Mouse (Mus musculus): ENCODE data around the gene Oas1h. TPM values are rescaled to one million over a fixed set of nuclear protein-coding genes. Genes with fewer than 3 reads are reported as not detected.

Gene Oas1h
- not detected in 2 replicates for polyA plus RNA-seq (2012; ENCODE audit: insufficient read depth, insufficient read length, missing spikeins)

DNA sequence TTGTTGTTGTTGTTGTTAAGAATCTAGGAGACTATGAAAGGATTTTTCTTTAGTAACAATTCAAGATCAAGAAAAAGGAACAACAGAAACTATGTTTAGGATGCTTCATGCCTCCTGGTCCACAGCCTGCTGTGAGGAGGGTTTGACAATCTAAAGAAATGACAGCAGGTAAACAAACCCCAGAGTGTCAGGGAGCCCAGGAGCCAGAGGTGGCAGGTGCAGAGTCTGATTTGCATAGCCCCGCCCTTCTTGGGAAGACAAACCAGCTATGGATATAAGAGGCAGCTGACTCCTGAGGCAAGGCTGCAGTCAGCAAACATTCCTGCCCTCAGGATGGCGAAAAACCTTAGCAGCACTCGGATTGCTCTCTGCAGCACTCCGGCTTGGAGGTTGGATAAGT is at the start of gene Oas1h:
Gene Oas1h (plus strand): TSS at position 301 of the 400 bp plus-strand sequence.
- Histone ChIP-seq H3K27ac (replicated peaks; ENCODE audit: low read depth, low read length) (no peak within 1 kb of the TSS), H3K4me3 (ENCODE audit: insufficient read depth, low read depth, low read length) (no peak within 1 kb of the TSS), H3K4me1 (ENCODE audit: control insufficient read depth, insufficient read depth, insufficient read length, low read length) (no peaks in the 10 kb centered on the region)

- Histone ChIP-seq H3K4me1 (ENCODE audit: control insufficient read depth, insufficient read depth, insufficient read length, low read length) (0 out of 2 replicates have a peak, but pooled peaks cover 7% of the 10 kb centered on the region), H3K4me3 (ENCODE audit: insufficient read depth, low read depth, low read length) (peak within 1 kb of the TSS; percentile 78), H3K27ac (replicated peaks; ENCODE audit: low read depth, low read length) (peak within 1 kb of the TSS; percentile 74)
Measured at GRCm38 (mm10) chr5:120811951-120812819, 49.0 kb upstream of the Oas1h start, which contains the start of gene Oas1c. TSS of gene Oas1c (minus strand) at chr5:120812514.

- Histone ChIP-seq H3K4me1 (ENCODE audit: control insufficient read depth, insufficient read depth, insufficient read length, low read length) (0 out of 2 replicates have a peak, but pooled peaks cover 7% of the 10 kb centered on the region), H3K27ac (replicated peaks; ENCODE audit: low read depth, low read length) (peak overlapping the region; percentile 45)
Measured at GRCm38 (mm10) chr5:120813023-120813422, 48.2 kb upstream of the Oas1h start.

GRCm38 (mm10) chr5:120815949-120816348 is 45.3 kb upstream of the Oas1h start:
- 0 out of 2 replicates have a peak, but pooled peaks cover 7% of the 10 kb centered on the region for H3K4me1 ChIP-seq (ENCODE audit: control insufficient read depth, insufficient read depth, insufficient read length, low read length)
- no peak overlapping the region for H3K27ac ChIP-seq (replicated peaks; ENCODE audit: low read depth, low read length)
- no peak overlapping the region for H3K4me3 ChIP-seq (ENCODE audit: insufficient read depth, low read depth, low read length)

More at GRCm38 (mm10) chr5:120813023-120813422, 48.2 kb upstream of the Oas1h start:
- H3K4me3 ChIP-seq (ENCODE audit: insufficient read depth, low read depth, low read length) = peak overlapping the region; percentile 78

DNA sequence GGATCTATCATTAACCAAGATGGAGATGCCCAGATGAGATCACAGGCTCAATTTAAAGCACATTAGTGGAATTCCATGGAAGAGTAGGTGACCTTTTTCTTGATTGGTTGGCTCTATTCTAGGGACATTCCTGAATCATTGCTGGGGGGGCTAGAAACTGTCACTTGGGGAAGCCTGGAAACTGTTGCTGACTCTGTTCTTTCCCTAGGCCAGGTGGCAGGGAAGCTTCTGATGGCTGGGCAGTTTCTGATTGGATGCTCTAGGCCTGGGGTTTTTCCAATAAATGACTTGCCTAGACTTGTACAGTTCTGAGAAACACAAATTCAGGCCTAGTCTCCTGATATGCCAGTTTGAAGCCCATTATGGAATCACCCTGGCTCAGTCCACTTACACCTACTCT is 42.2 kb upstream of the Oas1h start:
- no peak overlapping the region for H3K4me3 ChIP-seq (ENCODE audit: insufficient read depth, low read depth, low read length)
- H3K27ac ChIP-seq (replicated peaks; ENCODE audit: low read depth, low read length) = no peak overlapping the region
- H3K4me1 ChIP-seq (ENCODE audit: control insufficient read depth, insufficient read depth, insufficient read length, low read length) = no peaks in the 10 kb centered on the region

DNA sequence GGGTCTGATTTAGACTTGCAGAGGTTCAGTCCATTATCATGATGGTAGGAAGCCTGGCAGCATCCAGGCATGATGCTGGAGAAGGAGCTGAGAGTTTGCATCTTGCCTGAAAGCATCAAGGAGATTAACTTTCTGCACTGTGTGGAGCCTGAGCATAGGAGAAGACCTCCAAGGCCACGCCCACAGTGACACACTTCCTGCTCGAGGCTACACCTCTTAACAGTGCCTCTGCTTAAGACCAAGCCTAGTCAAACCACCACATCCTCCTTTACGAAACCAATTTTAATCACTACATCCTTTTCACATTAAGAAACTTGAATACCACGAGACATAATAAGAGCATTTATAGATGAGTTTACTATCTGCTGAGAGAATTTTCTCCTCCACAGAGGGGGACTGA is 30.2 kb upstream of the Oas1h start:
- H3K4me3 ChIP-seq (ENCODE audit: insufficient read depth, low read depth, low read length) = no peak overlapping the region
- no peaks in the 10 kb centered on the region for H3K4me1 ChIP-seq (ENCODE audit: control insufficient read depth, insufficient read depth, insufficient read length, low read length)
- H3K27ac ChIP-seq (replicated peaks; ENCODE audit: low read depth, low read length) = no peak overlapping the region

GRCm38 (mm10) chr5:120833335-120834280 is 27.6 kb upstream of the Oas1h start:
- no peak overlapping the region for H3K27ac ChIP-seq (replicated peaks; ENCODE audit: low read depth, low read length)
- H3K4me1 ChIP-seq (ENCODE audit: control insufficient read depth, insufficient read depth, insufficient read length, low read length) = no peaks in the 10 kb centered on the region
- no peak overlapping the region for H3K4me3 ChIP-seq (ENCODE audit: insufficient read depth, low read depth, low read length)

- Histone ChIP-seq H3K27ac (replicated peaks; ENCODE audit: low read depth, low read length) (no peak overlapping the region), H3K4me1 (ENCODE audit: control insufficient read depth, insufficient read depth, insufficient read length, low read length) (no peaks in the 10 kb centered on the region), H3K4me3 (ENCODE audit: insufficient read depth, low read depth, low read length) (no peak overlapping the region)
Measured at GRCm38 (mm10) chr5:120836731-120837585, 24.3 kb upstream of the Oas1h start.

- Histone ChIP-seq H3K4me3 (ENCODE audit: insufficient read depth, low read depth, low read length) (no peak overlapping the region), H3K4me1 (ENCODE audit: control insufficient read depth, insufficient read depth, insufficient read length, low read length) (no peaks in the 10 kb centered on the region), H3K27ac (replicated peaks; ENCODE audit: low read depth, low read length) (no peak overlapping the region)
Measured at GRCm38 (mm10) chr5:120844713-120845112, 16.5 kb upstream of the Oas1h start.

DNA sequence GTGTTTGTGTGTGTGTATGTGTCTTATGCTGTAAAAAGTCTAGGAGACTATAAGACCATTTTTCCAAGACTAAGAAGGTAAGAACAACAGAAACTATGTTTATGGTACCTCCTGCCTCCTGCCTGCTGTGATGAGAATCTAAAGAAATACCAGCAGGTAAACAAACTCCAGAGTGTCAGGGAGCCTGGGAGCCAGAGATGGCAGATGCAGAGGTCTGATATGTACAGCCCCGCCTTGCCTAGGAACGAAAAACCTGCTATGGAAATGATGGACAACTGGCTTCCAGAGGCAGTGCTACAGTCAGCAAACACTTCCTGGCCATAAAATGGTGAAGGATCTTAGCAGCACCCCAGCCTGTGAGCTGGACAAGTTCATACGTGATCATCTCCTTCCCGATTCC is 14.2 kb upstream of the Oas1h start, which contains the start of gene Oas1f:
Gene Oas1f (plus strand): TSS at position 301 of the 400 bp plus-strand sequence.
- no peak within 1 kb of the TSS for H3K4me3 ChIP-seq (ENCODE audit: insufficient read depth, low read depth, low read length)
- no peak within 1 kb of the TSS for H3K27ac ChIP-seq (replicated peaks; ENCODE audit: low read depth, low read length)
- H3K4me1 ChIP-seq (ENCODE audit: control insufficient read depth, insufficient read depth, insufficient read length, low read length) = no peaks in the 10 kb centered on the region

DNA sequence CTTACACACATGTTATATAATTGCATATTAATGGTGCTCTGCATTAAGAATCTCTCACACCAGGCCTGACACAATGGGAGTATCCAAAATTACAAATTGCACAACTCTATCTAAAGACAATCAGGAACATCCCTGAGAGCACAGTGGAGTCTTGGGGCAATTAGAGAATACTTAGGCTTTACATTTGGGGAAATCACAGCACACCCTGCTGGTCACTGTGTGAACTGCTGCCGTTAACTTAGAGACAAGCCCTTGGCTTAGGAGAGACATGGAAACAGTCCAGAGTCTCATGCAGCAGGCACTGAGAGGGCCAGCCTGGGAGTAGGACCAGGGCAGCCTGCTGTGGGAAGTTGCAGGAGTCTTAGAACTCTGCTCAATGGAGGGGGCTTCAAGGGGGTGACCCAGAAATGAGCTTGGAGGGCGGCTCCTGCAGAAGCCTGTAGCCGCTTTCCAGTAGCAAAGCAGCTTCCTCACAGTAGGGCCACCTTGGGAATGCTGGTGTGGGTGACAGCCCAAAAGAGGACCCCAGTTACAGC is 11.6 kb upstream of the Oas1h start:
- Histone ChIP-seq H3K4me3 (ENCODE audit: insufficient read depth, low read depth, low read length) (no peak overlapping the region), H3K4me1 (ENCODE audit: control insufficient read depth, insufficient read depth, insufficient read length, low read length) (no peaks in the 10 kb centered on the region), H3K27ac (replicated peaks; ENCODE audit: low read depth, low read length) (no peak overlapping the region)

GRCm38 (mm10) chr5:120859241-120859640 is 2.0 kb upstream of the Oas1h start:
- Histone ChIP-seq H3K4me3 (ENCODE audit: insufficient read depth, low read depth, low read length) (no peak overlapping the region), H3K27ac (replicated peaks; ENCODE audit: low read depth, low read length) (no peak overlapping the region), H3K4me1 (ENCODE audit: control insufficient read depth, insufficient read depth, insufficient read length, low read length) (no peaks in the 10 kb centered on the region)

DNA sequence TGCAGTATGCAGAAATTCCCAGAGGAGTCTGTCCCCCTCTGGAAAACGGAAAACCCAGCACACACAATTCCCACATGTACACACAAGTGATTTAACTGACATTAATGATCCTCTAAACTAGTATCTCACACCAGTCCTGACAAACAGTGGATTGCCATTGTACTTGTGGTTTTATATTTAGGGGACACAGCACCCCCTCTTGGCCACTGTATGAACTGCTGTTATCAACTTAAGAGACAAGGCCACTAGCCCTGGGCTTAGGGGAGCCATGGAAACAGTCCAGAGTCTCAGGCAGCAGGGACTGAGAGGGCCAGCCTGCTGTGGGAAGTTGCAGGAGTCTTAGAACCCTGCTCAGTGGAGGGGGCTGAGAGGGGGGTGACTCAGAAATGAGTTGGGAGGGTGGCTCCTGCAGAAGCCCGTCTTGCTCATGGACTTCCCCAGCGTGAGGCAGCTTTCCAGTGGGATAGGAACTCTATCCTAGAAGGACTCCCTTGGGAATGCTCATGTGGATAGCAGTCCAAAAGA is 4.2 kb downstream of the Oas1h start:
- H3K27ac ChIP-seq (replicated peaks; ENCODE audit: low read depth, low read length) = no peak overlapping the region
- no peaks in the 10 kb centered on the region for H3K4me1 ChIP-seq (ENCODE audit: control insufficient read depth, insufficient read depth, insufficient read length, low read length)
- no peak overlapping the region for H3K4me3 ChIP-seq (ENCODE audit: insufficient read depth, low read depth, low read length)
